Comparison of ENCODE assay signal across 25 mouse cellular contexts in the genomic region with DNA sequence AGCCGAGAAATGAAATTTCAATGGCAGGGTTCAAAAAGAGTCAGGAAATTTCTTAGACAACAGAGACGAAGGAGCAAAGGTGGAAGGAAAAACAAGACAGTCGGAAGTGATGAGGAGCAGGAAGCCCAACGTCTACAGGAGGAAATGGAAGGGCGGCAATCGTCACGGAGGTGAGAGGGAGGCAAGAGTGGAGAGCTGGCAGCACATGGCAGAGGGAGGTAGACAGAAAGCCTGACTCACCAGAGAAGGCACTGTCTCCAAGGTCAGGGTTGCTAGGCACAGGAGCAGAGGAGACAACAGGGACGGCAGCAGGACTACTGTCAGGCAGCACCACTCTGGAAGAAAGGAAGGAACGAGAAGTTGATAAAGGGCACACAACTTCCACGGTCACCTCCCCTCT. TPM values are rescaled to one million over a fixed set of nuclear protein-coding genes. Genes with fewer than 3 reads are reported as not detected.
DNase-seq lines count a peak whose midpoint lies in the region; TF ChIP-seq lines count a peak whose summit lies in the region.
"Had no signal": no experiment of that assay in that cellular context is flagged by ENCODE, and none has a peak within 500 bp of the region (broad histone marks: within the 10 kb centered on the region; RNA-seq: fewer than 3 reads in every experiment).

No protein-coding gene starts in this region.

- DNase-seq in adrenal gland, adult 8-10 months, result peak; percentile 34
- DNase-seq in adrenal gland, postnatal 4 days (ENCODE audit: low spot score in 2 of 2), result no peak
- DNase-seq in thymus, adult 2 months, result peak; percentile 53
- no peak for DNase-seq in thymus, postnatal 0 days (ENCODE audit: low spot score)
- peak; percentile 32 to 48 for DNase-seq in adrenal gland, postnatal 36 days
- DNase-seq in kidney, postnatal 36 days, result no peak
- DNase-seq in frontal cortex, postnatal 10 days (ENCODE audit: low spot score in 2 of 2), result no peak
- DNase-seq: cerebellum, adult 18-20 months; cerebellum, postnatal 36 days; heart, postnatal 36 days; kidney, adult 2 months; kidney, postnatal 10 days; right cerebral cortex, adult 18-20 months had no signal

- 21% methylated on average over 10 of the region's 10 CpGs for WGBS in thymus, adult 2 months

- H3K27me3 ChIP-seq in thymus, adult 2 months (ENCODE audit: control insufficient read depth, insufficient read depth, low read length), result no peaks in the 10 kb centered on the region
- H3K27me3 ChIP-seq: embryonic facial prominence, embryonic 15.5 days; limb, embryonic 15.5 days; liver, embryonic 15.5 days; midbrain, embryonic 13.5 days; neural tube, embryonic 13.5 days had no signal

- TF ChIP-seq POLR2A in thymus, adult 2 months (IDR thresholded peaks at IDR 0.05; ENCODE audit: control insufficient read depth, extremely low read depth, insufficient read depth, low read length, poor library complexity), result no peak

- peak overlapping the region; percentile 88 for H3K27ac ChIP-seq in thymus, adult 2 months (ENCODE audit: control insufficient read depth, insufficient read depth, low read length)
- H3K27ac ChIP-seq: embryonic facial prominence, embryonic 15.5 days; heart, embryonic 10.5 days; hindbrain, postnatal 0 days; limb, embryonic 15.5 days; liver, embryonic 15.5 days; midbrain, embryonic 13.5 days; neural tube, embryonic 13.5 days had no signal

- no peak for TF ChIP-seq CTCF in thymus, adult 2 months (IDR thresholded peaks at IDR 0.05; ENCODE audit: borderline replicate concordance, control insufficient read depth, extremely low read depth, insufficient read depth, low read length, poor library complexity)

- peaks cover 50% of the 10 kb centered on the region for H3K36me3 ChIP-seq in thymus, adult 2 months (ENCODE audit: control insufficient read depth, insufficient read depth, low read length)

- peak overlapping the region; percentile 93 for H3K4me3 ChIP-seq in thymus, adult 2 months (ENCODE audit: control insufficient read depth, insufficient read depth, low read length)
- H3K4me3 ChIP-seq: embryonic facial prominence, embryonic 15.5 days; heart, embryonic 10.5 days; limb, embryonic 15.5 days; liver, embryonic 15.5 days; midbrain, embryonic 13.5 days; neural tube, embryonic 13.5 days had no signal

- H3K4me1 ChIP-seq in thymus, adult 2 months (replicated peaks; ENCODE audit: control insufficient read depth, insufficient read depth, low read length), result peaks cover 42% of the 10 kb centered on the region
- H3K4me1 ChIP-seq: embryonic facial prominence, embryonic 15.5 days; limb, embryonic 15.5 days; midbrain, embryonic 13.5 days; neural tube, embryonic 13.5 days had no signal

RNA-seq across cellular contexts. Expression of a gene that starts 1.7 kb away (rescaled TPM):
- 1 to 10 TPM in 3 of 4 experiments, under 1 TPM in 1; 0.49 to 2.0 (median 1.6) TPM for total RNA-seq in adrenal gland, adult 8-10 months (2022)
- 1 to 10 TPM; 1.4 to 2.5 TPM for total RNA-seq in adrenal gland, postnatal 4 days (2021)
- polyA plus RNA-seq in thymus, adult 2 months (2012; rRNA removed), result 2,604 and 2,615 TPM in 2 replicates
- 890 and 915 TPM in 2 replicates for polyA plus RNA-seq in thymus, postnatal 0 days (2015; fragmentation: Nextera tagmentation; extraction: Ambion mirVana)
- under 1 TPM; 0.36 to 0.60 TPM for total RNA-seq in adrenal gland, postnatal 36 days (2021)

RNA-seq across cellular contexts. Expression of a gene that starts 9.6 kb away (rescaled TPM):
- total RNA-seq in adrenal gland, adult 8-10 months (2022), result 10 to 100 TPM; 36.9 to 57.2 (median 45.6) TPM
- 10 to 100 TPM; 60.1 to 65.2 TPM for total RNA-seq in adrenal gland, postnatal 4 days (2021)
- polyA plus RNA-seq in thymus, adult 2 months (2012; rRNA removed), result 457 and 489 TPM in 2 replicates
- 39.4 and 43.3 TPM in 2 replicates for polyA plus RNA-seq in thymus, postnatal 0 days (2015; fragmentation: Nextera tagmentation; extraction: Ambion mirVana)
- total RNA-seq in adrenal gland, postnatal 36 days (2021), result 10 to 100 TPM; 35.5 to 37.4 TPM

RNA-seq across cellular contexts. Expression of a gene that starts 28.9 kb away (rescaled TPM):
- 10 to 100 TPM in 2 of 4 experiments, 1 to 10 TPM in 2; 6.5 to 10.8 (median 8.8) TPM for total RNA-seq in adrenal gland, adult 8-10 months (2022)
- 1 to 10 TPM; 5.8 to 7.6 TPM for total RNA-seq in adrenal gland, postnatal 4 days (2021)
- polyA plus RNA-seq in thymus, adult 2 months (2012; rRNA removed), result 24.3 and 28.6 TPM in 2 replicates
- 5.1 and 6.7 TPM in 2 replicates for polyA plus RNA-seq in thymus, postnatal 0 days (2015; fragmentation: Nextera tagmentation; extraction: Ambion mirVana)
- 1 to 10 TPM; 6.5 TPM for total RNA-seq in adrenal gland, postnatal 36 days (2021)

RNA-seq across cellular contexts. Expression of a gene that starts 47.1 kb away (rescaled TPM):
- total RNA-seq in adrenal gland, adult 8-10 months (2022), result under 1 TPM; 0.56 to 0.94 (median 0.78) TPM
- 1 to 10 TPM in 1 of 2 experiments, under 1 TPM in 1; 0.48 to 1.6 TPM for total RNA-seq in adrenal gland, postnatal 4 days (2021)
- polyA plus RNA-seq in thymus, adult 2 months (2012; rRNA removed), result 10.8 and 11.6 TPM in 2 replicates
- 0.13 and 0.22 TPM in 2 replicates for polyA plus RNA-seq in thymus, postnatal 0 days (2015; fragmentation: Nextera tagmentation; extraction: Ambion mirVana)
- total RNA-seq in adrenal gland, postnatal 36 days (2021), result under 1 TPM in 1 of 2 experiments, not detected in 1; 0.82 TPM
- total RNA-seq: layer of hippocampus, adult 8-10 months; left cerebral cortex, adult 18-20 months; left cerebral cortex, postnatal 36 days had no signal
- polyA plus RNA-seq: forebrain, embryonic 16.5 days; heart, embryonic 10.5 days; midbrain, embryonic 13.5 days; stomach, embryonic 14.5 days had no signal

Comparison
In these comparisons a context has a peak if more than half of its experiments do, and no peak if none do; other contexts are left out.
1. DNase-seq: peak in adrenal gland, adult 8-10 months (single experiment), thymus, adult 2 months (single experiment) and adrenal gland, postnatal 36 days (2 of 2); none in adrenal gland, postnatal 4 days (0 of 2), thymus, postnatal 0 days (single experiment), kidney, postnatal 36 days (0 of 2) and frontal cortex, postnatal 10 days (0 of 2).